ENCODE assay signal across 8 mouse cellular contexts in genomic region chr10:84060492-84061218, GRCm38 (mm10).
DNase-seq lines count a peak whose midpoint lies in the region; ATAC-seq lines count a peak whose summit lies in the region.

No protein-coding gene starts in this region.

- DNase-seq in ovary, adult 18-20 months (ENCODE audit: low spot score), result peak; percentile 35
- DNase-seq in ovary, postnatal 10 days (ENCODE audit: low spot score), result no peak
- DNase-seq in forebrain, embryonic 10.5 days (ENCODE audit: extremely low spot score, low spot score), result peak; percentile 27
- DNase-seq in limb, embryonic 10.5 days (ENCODE audit: low spot score), result peak; percentile 38
- DNase-seq in midbrain, embryonic 11.5 days (ENCODE audit: low spot score, missing footprints), result peak; percentile 93

- peak overlapping the region; percentile 39; the same call in 1 of the 2 replicates for H3K9ac ChIP-seq in heart, embryonic 11.5 days (ENCODE audit: low read depth, low read length)
- H3K9ac ChIP-seq in kidney, embryonic 15.5 days, result no peak overlapping the region
- peak overlapping the region; percentile 11; the same call in 1 of the 2 replicates for H3K9ac ChIP-seq in midbrain, embryonic 11.5 days (ENCODE audit: low read length)
- H3K9ac ChIP-seq in stomach, embryonic 16.5 days (ENCODE audit: low read length), result no peak overlapping the region

- 18% methylated on average over 7 of the region's 7 CpGs for WGBS in forebrain, embryonic 10.5 days
- WGBS in heart, embryonic 11.5 days (ENCODE audit: insufficient replicate concordance), result 11% methylated on average over 7 of the region's 7 CpGs
- WGBS in kidney, embryonic 15.5 days, result 26% methylated on average over 7 of the region's 7 CpGs
- 41% methylated on average over 7 of the region's 7 CpGs for WGBS in limb, embryonic 10.5 days
- WGBS in midbrain, embryonic 11.5 days, result 11% methylated on average over 7 of the region's 7 CpGs
- 21% methylated on average over 7 of the region's 7 CpGs for WGBS in stomach, embryonic 16.5 days

- H3K36me3 ChIP-seq in forebrain, embryonic 10.5 days (replicated peaks), result no peaks in the 10 kb centered on the region
- H3K36me3 ChIP-seq in heart, embryonic 11.5 days (ENCODE audit: control insufficient read depth, insufficient read depth, low read length), result no peaks in the 10 kb centered on the region
- no peaks in the 10 kb centered on the region for H3K36me3 ChIP-seq in kidney, embryonic 15.5 days
- H3K36me3 ChIP-seq in limb, embryonic 10.5 days, result no peaks in the 10 kb centered on the region
- H3K36me3 ChIP-seq in midbrain, embryonic 11.5 days (ENCODE audit: control insufficient read depth, insufficient read depth, low read length), result no peaks in the 10 kb centered on the region
- no peaks in the 10 kb centered on the region for H3K36me3 ChIP-seq in stomach, embryonic 16.5 days (ENCODE audit: control insufficient read depth, insufficient read depth, low read length)

- peak overlapping the region; percentile 83 for H3K27ac ChIP-seq in forebrain, embryonic 10.5 days
- H3K27ac ChIP-seq in heart, embryonic 11.5 days (ENCODE audit: low read depth, low read length), result peak overlapping the region; percentile 82
- peak overlapping the region; percentile 54; the same call in 1 of the 2 replicates for H3K27ac ChIP-seq in kidney, embryonic 15.5 days
- H3K27ac ChIP-seq in limb, embryonic 10.5 days, result peak overlapping the region; percentile 62
- H3K27ac ChIP-seq in midbrain, embryonic 11.5 days (ENCODE audit: low read depth, low read length), result peak overlapping the region; percentile 57
- H3K27ac ChIP-seq in stomach, embryonic 16.5 days (ENCODE audit: low read length), result no peak overlapping the region

- H3K9me3 ChIP-seq in forebrain, embryonic 10.5 days, result no peaks in the 10 kb centered on the region
- no peaks in the 10 kb centered on the region for H3K9me3 ChIP-seq in heart, embryonic 11.5 days (replicated peaks; ENCODE audit: control insufficient read depth, low read length)
- H3K9me3 ChIP-seq in kidney, embryonic 15.5 days (replicated peaks), result no peaks in the 10 kb centered on the region
- H3K9me3 ChIP-seq in limb, embryonic 10.5 days (replicated peaks), result no peaks in the 10 kb centered on the region
- no peaks in the 10 kb centered on the region for H3K9me3 ChIP-seq in midbrain, embryonic 11.5 days (ENCODE audit: control insufficient read depth, low read length)
- no peaks in the 10 kb centered on the region for H3K9me3 ChIP-seq in stomach, embryonic 16.5 days (replicated peaks; ENCODE audit: control insufficient read depth, low read length)

- peaks cover 54% of the 10 kb centered on the region for H3K4me1 ChIP-seq in forebrain, embryonic 10.5 days
- H3K4me1 ChIP-seq in heart, embryonic 11.5 days (ENCODE audit: control insufficient read depth, insufficient read depth, low read length), result no peaks in the 10 kb centered on the region; the same call in 1 of the 2 replicates
- peaks cover 23% of the 10 kb centered on the region for H3K4me1 ChIP-seq in kidney, embryonic 15.5 days
- peaks cover 24% of the 10 kb centered on the region for H3K4me1 ChIP-seq in limb, embryonic 10.5 days
- H3K4me1 ChIP-seq in midbrain, embryonic 11.5 days (ENCODE audit: control insufficient read depth, insufficient read depth, low read length), result peaks cover 16% of the 10 kb centered on the region
- H3K4me1 ChIP-seq in stomach, embryonic 16.5 days (ENCODE audit: control insufficient read depth, insufficient read depth, low read length), result 0 out of 2 replicates have a peak, but pooled peaks cover 12% of the 10 kb centered on the region

- H3K4me3 ChIP-seq in forebrain, embryonic 10.5 days, result no peak overlapping the region
- H3K4me3 ChIP-seq in heart, embryonic 11.5 days (ENCODE audit: low read depth, low read length), result 0 out of 2 replicates have a peak overlapping the region, but pooled peaks have one; percentile 9
- no peak overlapping the region for H3K4me3 ChIP-seq in kidney, embryonic 15.5 days (replicated peaks)
- no peak overlapping the region for H3K4me3 ChIP-seq in limb, embryonic 10.5 days
- no peak overlapping the region for H3K4me3 ChIP-seq in midbrain, embryonic 11.5 days (ENCODE audit: low read depth, low read length)
- no peak overlapping the region for H3K4me3 ChIP-seq in stomach, embryonic 16.5 days (replicated peaks; ENCODE audit: low read length)

- H3K4me2 ChIP-seq in heart, embryonic 11.5 days, result peak overlapping the region; percentile 29
- H3K4me2 ChIP-seq in kidney, embryonic 15.5 days, result 0 out of 2 replicates have a peak overlapping the region, but pooled peaks have one; percentile 23
- H3K4me2 ChIP-seq in midbrain, embryonic 11.5 days, result no peak overlapping the region
- peak overlapping the region; percentile 23; the same call in 1 of the 2 replicates for H3K4me2 ChIP-seq in stomach, embryonic 16.5 days (ENCODE audit: low read depth, low read length)

- 0 out of 2 replicates have a peak, but pooled peaks cover 6% of the 10 kb centered on the region for H3K27me3 ChIP-seq in forebrain, embryonic 10.5 days (ENCODE audit: poor library complexity, severe bottlenecking)
- H3K27me3 ChIP-seq in heart, embryonic 11.5 days (ENCODE audit: control insufficient read depth, insufficient read depth, low read length), result no peaks in the 10 kb centered on the region
- 0 out of 2 replicates have a peak, but pooled peaks cover 5% of the 10 kb centered on the region for H3K27me3 ChIP-seq in kidney, embryonic 15.5 days
- no peaks in the 10 kb centered on the region for H3K27me3 ChIP-seq in limb, embryonic 10.5 days (ENCODE audit: low read depth, poor library complexity, severe bottlenecking)
- no peaks in the 10 kb centered on the region for H3K27me3 ChIP-seq in midbrain, embryonic 11.5 days (ENCODE audit: control insufficient read depth, insufficient read depth, low read length)
- H3K27me3 ChIP-seq in stomach, embryonic 16.5 days (ENCODE audit: control insufficient read depth, insufficient read depth, low read length), result no peaks in the 10 kb centered on the region

- ATAC-seq in heart, embryonic 11.5 days (replicated peaks; ENCODE audit: insufficient number of reproducible peaks, low FRiP score, low TSS enrichment), result peak; percentile 77
- ATAC-seq in kidney, embryonic 15.5 days (replicated peaks; ENCODE audit: low FRiP score), result no peak
- peak; percentile 63 for ATAC-seq in midbrain, embryonic 11.5 days (ENCODE audit: low FRiP score)
- ATAC-seq in stomach, embryonic 16.5 days (ENCODE audit: insufficient read depth, low FRiP score), result peak; percentile 60; the same call in 1 of the 2 replicates

Comparison
In these comparisons a context has a peak if more than half of its experiments do, and no peak if none do; other contexts are left out.
1. H3K9ac ChIP-seq: peak in heart, embryonic 11.5 days (single experiment) and midbrain, embryonic 11.5 days (single experiment); none in kidney, embryonic 15.5 days (single experiment) and stomach, embryonic 16.5 days (single experiment).